Mouse (Mus musculus) spleen, adult 2 months (tissue): Measurements from ENCODE around the gene Comt.

ENCODE experiments used
- CTCF ChIP-seq: fragments of 200-500 bp; IDR thresholded peaks from 2 replicates; pipeline ENCODE4 v1.5.1; 2011; ENCODE audit warnings: mild to moderate bottlenecking, inconsistent platforms; ENCODE audit not compliant: insufficient read depth, insufficient read length, insufficient replicate concordance; ENCODE audit errors: extremely low read depth
- POLR2A ChIP-seq: fragments of 200-500 bp; IDR thresholded peaks from 2 replicates; pipeline ENCODE4 v1.6.1; 2011; ENCODE audit warnings: low read depth, low read length, inconsistent platforms

- TF ChIP-seq CTCF (peak; percentile 65; the same call in 1 of the 2 replicates), POLR2A (no peak)
These were observed 20.4 kb downstream of the Comt start for GRCm38 (mm10) chr16:18406293-18406692.
